Mouse (Mus musculus) hematopoietic stem cell, adult 5-6 weeks (primary cell): ENCODE measurements around the gene Olfr51. TPM values are rescaled to one million over a fixed set of nuclear protein-coding genes. Genes with fewer than 3 reads are reported as not detected.

ENCODE experiments used
- ATAC-seq, 2 experiments: fragments of 125-278 bp in 1 of 2; replicated peaks in 1 of 2; 2 replicates each; pipeline ENCODE4 v1.8.0; 2016 to 2017; ENCODE audit warnings: inconsistent platforms in 2 of 2, mild to moderate bottlenecking in 2 of 2, moderate number of reproducible peaks in 2 of 2, low read depth in 1 of 2, moderate TSS enrichment in 1 of 2; ENCODE audit not compliant: low FRiP score in 2 of 2, poor library complexity in 2 of 2, severe bottlenecking in 2 of 2, insufficient read depth in 1 of 2, low TSS enrichment in 1 of 2
- total RNA-seq: library from RNA; stranded (forward); fragments of 172-1452, 232-1000 nt; gene quantifications from 2 replicates; pipeline ENCODE4 v1.2.3, GENCODE M21; 2017

Gene Olfr51
- total RNA-seq, 1 experiment from 2014 or later = not detected

DNA sequence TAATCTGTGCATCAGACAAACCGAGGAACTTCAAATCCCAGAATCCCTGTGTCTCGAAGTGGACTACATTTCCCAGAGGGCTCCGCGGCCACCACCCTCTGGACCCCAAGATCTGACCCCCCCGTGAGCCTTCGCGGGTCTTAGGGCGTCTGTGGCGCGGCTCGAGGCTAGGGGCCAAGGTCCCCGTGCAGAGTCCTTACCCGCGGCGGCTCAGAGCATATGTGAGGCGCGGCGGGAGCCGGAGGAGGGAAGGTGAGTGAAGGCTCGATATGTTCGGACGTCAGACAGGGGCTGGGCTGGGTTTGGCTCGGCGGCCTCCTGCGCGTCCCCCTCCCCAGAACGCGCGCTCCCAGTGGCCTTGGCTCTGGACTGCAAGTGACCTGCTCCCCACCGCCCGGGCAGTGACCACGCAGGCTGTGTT lies 55.8 kb downstream of the Olfr51 start, which contains the start of gene Zfp354a:
Gene Zfp354a, plus strand, starts transcription at position 107 of the 421 bp plus-strand sequence.
- peak; percentile 27 to 48 for ATAC-seq

Other genes with a start within 250 kb of the Olfr51 start
- gene Zfp354c, start 175.9 kb upstream of the Olfr51 start, total RNA-seq = 6.2 and 6.4 TPM in 2 replicates
- gene Zfp879, start 162.0 kb upstream of the Olfr51 start, total RNA-seq = 1.6 and 1.7 TPM in 2 replicates
- gene Grm6, start 152.9 kb upstream of the Olfr51 start, total RNA-seq = 0.25 TPM in 1 of 2 replicates, not detected in the other
- gene Zfp454, start 115.9 kb upstream of the Olfr51 start, total RNA-seq = not detected in 2 replicates
- gene Zfp2, start 87.4 kb upstream of the Olfr51 start, total RNA-seq = 5.2 and 11.4 TPM in 2 replicates
- gene Zfp354b, start 72.0 kb upstream of the Olfr51 start, total RNA-seq = 0.50 and 0.63 TPM in 2 replicates
- not detected in 2 replicates for gene 4933414I15Rik, start 59.8 kb upstream of the Olfr51 start, total RNA-seq
- not detected in 2 replicates for gene Prop1, start 49.8 kb upstream of the Olfr51 start, total RNA-seq
- gene Olfr1378, start 37.1 kb upstream of the Olfr51 start, total RNA-seq = not detected in 2 replicates
- not detected in 2 replicates for gene Olfr1377, start 21.6 kb upstream of the Olfr51 start, total RNA-seq
- gene Olfr54, start 10.6 kb downstream of the Olfr51 start, total RNA-seq = not detected in 2 replicates
- not detected in 2 replicates for gene Olfr1375, start 44.5 kb downstream of the Olfr51 start, total RNA-seq
- 1.7 and 2.6 TPM in 2 replicates for gene Zfp354a, start 55.7 kb downstream of the Olfr51 start, total RNA-seq
- not detected in 2 replicates for gene Gm12569, start 216.9 kb downstream of the Olfr51 start, total RNA-seq